Mouse (Mus musculus) thymus, postnatal 25 days (tissue): ENCODE data around the gene Nbl1.
A peak's percentile ranks its signal among the peaks of the same experiment; 100 is the strongest.

Source experiments
- DNase-seq: peaks from one replicate; pipeline ENCODE4 v3.0.0; 2022

Gene Nbl1

DNA sequence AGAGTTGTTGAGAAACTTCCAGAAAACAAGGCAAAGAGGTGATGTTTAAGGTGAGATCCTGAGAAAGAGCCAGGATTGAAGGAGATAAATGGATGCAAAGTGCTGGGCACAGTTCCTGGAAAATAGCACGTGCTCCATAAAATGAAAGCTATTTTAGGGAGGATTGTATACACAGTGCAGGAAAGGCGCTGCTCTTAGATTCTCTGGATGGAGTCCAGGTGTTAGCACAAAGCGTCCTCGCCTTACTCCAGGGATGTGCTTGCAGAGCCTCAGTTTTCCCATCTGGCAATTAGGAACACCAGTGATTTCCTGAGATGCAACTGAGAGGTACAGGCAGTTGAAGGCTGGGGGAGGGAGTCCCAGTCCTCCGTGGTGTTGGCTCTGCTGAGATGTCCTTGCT lies 3.4 kb upstream of the Nbl1 start:
- no peak for DNase-seq

DNA sequence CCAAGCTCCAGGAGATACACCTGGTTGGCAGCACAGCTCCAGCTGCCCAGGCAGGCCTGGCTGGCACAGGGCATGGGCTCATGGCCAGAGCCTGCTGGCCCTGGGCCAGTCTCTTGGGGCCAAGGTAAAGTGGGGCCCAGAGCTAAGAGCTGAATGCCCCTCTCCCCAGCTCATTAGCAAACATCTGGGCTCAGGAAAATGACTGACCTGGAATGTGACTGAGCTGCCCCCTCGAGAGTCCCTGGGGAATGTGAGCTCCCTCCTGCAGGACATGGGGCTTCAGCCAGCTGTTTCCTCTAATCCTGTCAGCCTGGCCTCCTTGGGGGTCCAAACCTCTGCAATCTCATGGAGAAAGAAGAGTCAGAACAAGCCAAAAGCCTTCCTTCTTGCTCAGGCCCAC lies 2.6 kb upstream of the Nbl1 start:
- no peak for DNase-seq

DNA sequence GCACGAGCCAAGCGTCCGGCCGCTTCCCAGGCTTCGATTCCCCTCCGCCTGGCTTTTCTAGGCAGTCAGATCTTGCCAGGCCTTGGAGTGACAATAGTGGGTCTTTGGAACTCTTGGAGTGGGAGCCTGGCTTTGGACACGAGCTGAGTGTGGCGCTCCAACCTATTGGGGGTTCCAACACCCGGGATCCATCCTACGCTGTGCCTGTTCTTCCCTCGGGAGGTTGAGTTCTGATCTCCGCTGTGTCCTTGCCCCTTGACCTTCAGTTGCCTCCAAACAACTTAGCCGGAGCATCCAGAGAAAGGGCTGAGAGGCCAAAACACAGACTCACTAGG lies 370 bp upstream of the Nbl1 start:
- DNase-seq, result no peak

DNA sequence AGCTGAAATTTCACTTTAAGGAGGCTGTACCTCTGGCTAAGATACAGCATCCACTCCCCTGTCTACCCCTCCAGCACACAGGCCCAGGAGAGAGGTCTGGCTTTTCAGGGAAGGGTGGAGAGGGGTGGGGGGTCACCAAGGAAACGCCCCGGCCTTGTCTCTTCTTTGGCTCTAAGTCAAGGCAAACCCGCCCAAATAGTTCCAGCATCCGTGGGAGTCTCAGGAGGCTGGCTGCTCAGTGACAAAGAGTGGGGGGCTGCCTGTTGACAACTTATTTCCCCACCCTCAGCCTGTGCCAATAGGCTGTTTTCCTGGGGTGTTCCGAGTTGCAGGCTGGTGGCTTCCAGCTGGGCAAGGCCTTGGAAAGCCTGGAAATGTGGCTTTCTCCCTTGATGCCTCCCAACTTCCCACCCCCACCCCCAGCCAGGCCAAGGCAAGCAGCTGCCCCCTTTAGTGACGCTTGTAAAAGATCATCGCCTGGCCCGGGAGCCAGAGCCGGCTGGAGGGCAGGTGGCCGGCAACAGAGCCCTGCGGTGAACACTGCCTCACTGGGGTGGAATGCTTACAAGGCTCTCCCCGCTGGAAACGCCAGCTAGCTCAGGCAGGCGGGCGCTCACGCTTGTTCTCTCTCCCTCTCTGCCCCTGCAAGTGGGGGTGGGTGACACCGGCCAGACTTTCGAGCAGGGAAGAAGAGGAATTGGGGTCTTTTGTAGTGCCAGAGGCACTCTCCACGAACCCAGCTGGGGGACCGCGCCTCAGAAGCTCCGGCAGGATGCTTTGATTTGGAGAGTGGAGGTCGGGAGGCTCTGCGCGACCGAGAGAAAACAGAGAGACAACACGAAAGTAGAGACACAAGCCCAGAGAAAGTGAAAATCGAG lies 1.1 kb downstream of the Nbl1 start:
- no peak for DNase-seq

DNA sequence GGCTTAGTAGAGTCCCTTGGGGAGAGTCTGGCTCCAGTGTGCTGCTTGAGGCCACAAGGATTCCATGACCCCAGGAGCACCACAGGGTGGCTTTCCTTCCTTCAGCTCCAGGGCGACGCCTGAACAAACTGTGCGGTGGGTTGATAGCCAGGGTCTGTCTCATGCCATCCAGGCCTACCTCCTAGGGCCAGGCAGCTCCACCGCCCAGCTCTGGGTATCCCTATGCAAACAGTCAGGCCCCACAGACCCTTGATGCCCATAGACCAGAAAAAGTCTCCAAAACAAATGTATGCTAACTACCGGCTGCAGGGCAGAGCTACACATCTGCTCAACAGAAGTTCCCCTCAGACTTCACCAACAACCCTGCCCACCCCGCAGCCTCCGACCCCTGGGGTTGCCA lies 1.7 kb downstream of the Nbl1 start:
- DNase-seq, result no peak

DNA sequence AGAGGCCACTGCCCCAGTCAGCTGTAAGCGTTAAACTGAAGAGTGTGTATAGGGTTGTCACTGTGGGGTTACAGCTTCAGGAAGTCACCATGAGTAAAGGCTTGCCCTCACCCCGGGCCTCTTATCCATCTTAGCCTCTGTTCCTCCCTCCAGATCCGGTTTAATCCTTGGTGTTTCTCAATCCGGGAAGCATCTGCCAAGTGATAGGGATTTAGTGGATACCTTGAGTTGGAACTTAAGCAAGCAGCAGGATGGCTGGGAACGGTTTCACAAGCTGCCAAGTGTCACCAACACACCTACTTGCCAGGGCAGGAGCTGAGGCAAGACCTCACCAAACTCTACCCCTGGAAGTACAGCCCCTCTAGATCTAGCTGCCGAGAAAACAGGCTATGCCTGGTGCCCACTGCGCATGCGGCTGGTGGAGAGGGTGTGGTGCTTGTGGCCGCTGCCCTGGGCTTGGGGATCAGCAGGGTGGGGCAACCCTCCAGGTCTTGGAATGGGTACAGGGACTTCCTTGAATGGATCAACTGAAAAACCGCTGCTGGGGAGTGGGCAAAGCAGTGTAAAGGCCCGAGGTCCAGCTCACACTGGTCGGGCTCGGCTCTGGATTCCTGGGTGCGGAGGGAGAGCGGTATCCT lies 2.4 kb downstream of the Nbl1 start:
- no peak for DNase-seq

DNA sequence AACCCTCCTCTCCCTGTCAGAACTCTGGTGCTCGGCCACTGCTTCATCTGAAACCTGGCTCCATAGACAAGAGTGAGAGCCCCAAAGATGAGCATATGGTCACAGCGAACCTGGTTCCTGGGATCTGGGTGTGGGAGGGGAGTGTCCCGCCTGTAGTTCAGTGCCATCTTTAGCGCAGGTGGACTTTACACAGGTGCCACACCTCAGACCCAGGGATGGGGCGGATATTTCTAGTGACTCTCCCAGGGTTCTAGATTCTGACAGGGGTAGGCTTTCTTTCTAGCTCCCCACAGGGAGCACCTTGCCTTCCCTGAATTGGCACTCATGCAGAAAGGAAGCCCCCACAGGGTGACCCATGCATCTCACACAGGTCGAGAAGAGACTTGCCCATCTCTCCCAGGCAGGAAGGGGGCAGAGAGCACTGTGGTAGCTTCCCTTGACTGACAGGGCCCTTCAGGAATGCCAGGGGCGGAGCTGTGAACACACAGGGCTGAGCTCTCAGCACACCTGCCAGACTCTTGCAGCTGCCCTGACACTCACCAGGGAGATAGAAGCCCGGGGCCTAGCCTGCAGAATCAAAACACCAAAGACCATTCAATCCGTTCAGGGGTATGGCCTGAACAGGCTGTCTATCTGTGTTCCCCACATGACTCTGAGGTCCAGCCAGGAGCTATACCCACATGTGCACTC lies 3.7 kb downstream of the Nbl1 start:
- no peak for DNase-seq

DNA sequence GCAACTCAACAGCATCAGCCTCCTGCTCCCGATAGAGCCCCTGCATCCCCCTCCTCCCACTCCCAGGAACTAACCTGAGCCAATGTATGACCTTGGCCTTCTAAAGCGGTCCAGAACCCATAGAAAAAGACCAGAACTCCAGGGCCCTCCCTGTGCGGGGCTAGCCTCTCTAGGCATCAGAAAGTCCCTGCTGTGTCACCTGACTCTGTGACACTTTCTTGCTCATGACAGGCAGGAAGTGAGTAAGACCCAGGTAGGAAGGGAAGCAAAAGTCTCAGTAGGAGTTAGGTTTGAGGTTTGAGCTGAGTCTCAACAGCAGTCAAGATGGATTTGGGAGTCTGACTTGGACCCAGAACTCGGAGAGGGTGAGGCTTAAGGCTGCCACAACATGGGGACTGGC lies 5.8 kb downstream of the Nbl1 start:
- no peak for DNase-seq

DNA sequence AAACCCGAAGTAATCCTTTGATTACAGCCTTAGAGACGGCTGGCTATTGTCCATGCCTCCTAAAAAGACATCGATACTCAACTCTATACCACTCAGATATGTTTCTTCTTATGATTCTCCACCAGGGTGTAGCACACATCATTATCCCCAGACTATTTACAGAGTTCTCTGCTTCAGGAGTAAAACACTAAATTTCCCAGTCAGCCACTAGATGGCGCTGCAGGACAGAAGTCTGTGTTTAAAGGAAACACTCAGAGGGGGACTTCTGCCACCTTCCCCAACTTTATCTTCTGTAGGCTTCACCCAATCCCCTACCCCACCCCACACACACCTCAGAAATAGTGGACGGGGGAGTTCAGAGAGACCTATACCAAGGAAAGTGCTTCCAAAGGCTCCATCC lies 6.8 kb downstream of the Nbl1 start:
- peak; percentile 83 for DNase-seq

DNA sequence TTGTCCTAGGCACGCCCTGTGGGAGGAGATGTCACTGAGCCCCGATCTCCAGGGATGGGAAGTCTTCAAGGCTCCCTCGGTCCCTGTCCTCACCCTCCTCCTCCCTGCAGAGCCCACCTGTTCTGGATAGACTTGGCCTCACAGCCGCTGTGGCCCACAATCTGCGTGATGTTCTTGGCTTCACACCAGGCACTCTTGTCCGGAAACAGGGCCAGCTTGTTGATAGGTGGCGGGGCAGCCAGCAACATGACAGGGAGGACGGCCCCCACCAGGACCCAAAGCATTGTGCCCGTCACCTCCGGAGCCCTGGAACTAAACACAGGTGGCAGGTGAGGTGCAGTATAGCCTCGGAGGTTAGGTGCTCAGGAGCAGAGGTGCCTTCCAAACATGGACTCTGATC lies 7.5 kb downstream of the Nbl1 start:
- DNase-seq, result no peak

DNA sequence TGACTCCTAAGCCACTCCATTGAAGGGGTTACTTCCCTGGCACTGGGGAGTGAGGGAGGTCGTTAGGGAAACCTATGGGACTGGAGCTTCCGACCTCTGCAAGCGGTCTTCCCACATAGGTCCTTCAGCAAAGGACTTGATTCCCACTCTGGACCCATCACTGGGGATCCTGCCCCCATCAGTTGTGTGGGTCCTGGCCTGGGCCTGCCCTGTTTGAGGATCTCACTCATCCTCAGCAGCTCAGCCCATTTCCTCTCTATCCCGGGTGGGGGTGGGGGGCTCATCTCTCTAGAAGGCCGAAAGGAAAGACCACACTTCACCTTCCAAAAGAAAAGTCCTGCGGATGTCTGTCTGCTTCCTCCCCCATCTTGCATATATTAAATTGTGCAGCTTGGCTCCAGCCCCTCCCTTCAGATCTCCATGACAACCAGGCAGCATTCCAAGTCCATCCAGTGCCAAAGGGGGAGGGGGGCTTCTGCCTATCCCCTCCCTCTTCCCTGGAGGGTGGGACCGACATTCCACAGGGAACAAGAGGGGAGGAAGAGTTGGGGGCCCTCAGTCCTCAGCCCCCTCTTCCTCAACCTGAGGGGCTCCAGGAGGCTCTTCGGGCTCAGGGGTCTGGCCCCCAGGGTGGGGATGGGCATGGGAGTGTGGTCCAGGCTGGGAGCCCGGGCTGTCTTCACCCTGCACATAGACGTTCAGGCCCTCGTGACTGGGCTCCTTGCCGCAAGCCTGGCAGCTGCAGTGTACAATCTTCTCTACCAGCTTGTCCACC lies 9.8 kb downstream of the Nbl1 start:
- DNase-seq, result no peak

DNA sequence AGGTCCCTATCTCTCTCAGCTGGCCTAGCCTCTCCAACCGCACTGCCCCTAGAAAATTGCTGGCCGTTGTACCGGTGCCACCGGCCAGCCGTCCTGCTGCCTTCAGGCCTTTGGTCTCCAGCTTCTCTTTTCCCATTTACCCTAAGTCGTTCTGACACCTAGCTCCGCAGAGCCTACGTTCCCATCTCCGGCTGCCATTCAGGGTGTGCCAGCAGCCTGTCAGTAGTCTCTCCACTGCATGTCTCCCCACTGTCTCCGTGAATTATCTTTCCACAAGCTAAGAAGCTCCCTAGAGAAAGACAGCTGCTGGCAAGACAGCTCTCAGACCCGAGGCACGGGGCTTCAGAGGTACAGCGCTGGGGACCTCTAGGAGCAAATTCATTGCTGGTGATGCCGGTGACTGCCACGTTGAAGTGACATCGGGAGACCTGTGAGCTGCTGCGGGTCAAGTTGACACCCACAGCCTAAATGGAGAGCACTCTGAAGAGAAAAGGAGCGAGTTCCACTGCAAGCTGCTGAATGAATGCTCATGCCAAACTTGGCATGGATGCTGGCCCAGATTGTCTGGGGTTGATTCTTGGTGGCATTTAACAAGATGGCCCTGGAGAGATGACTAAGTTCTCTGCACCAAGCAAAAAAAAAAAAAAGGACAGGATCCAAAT lies 11.4 kb downstream of the Nbl1 start:
- DNase-seq, result no peak

DNA sequence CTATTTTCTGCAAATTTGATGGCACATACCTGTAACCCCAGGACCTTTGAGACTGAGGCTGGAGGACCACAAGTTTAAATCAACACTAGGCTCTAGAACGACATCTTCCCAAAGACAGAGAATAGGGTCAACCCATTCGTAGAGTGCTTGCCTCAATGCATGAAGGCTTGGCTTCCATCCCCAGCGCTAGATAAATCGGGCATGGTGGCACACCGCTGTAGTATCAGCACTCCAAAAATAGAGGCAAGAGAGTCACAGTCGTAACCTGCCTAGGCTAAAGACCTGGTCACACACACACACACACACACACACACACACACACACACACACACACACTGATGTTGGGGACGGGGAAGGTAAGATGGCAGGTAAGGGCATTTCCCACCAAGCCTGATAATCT lies 12.5 kb downstream of the Nbl1 start:
- DNase-seq, result no peak

DNA sequence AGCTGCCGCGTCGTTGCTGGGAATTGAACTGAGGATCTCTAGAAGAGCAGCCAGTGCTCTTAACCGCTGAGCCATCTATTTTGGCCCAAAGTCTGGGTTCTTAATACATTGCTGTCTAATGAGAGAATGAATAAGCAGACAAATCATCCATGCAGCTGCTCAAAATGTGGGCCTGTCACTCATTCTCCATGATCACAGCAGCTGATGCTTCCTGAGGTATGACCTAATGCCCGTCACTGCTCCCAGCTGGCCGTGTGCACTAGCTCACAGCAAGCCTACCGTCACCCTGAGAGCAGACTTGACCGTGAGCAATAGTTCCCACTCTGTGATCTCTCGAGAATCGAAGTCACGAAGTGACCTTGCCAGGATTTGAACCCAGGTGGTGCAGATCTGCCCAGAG lies 13.4 kb downstream of the Nbl1 start:
- DNase-seq, result no peak

DNA sequence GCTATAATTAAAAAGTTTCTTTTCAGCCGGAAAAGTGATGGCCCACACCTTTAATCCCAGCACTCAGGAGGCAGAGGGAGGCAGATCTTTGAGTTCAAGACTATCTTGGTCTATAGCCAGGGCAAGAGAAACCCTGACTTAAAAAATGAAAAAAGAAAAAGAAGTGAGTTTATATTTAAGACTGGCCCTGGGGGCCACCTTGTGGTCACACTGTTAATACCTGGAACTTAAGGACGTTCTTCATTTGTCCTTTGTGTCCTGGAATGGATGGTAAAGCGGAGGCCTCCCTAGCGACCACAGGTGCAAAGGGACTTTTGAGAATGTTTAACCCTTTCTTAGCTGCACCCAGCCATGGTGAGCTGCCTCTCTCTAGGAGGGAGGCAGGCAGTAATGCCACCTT lies 14.1 kb downstream of the Nbl1 start:
- DNase-seq, result no peak

DNA sequence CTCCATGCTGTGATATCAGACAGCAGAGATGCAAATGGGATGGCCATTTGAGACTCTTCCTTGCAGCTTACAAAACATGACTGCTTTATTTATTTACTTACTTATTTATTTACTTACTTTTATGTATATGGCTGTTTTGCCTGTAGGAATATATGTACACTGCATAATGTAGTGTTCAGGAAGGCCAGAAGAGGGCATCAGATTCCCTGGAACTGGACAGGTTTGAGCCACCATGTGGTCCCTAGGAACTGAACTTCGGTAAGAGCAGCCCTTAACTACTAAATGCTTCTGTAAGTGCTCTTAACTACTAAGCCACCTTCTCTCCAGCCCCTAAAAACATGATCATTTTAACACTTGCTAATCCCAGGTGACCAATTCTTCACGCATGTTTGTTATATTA lies 14.5 kb downstream of the Nbl1 start:
- no peak for DNase-seq

DNA sequence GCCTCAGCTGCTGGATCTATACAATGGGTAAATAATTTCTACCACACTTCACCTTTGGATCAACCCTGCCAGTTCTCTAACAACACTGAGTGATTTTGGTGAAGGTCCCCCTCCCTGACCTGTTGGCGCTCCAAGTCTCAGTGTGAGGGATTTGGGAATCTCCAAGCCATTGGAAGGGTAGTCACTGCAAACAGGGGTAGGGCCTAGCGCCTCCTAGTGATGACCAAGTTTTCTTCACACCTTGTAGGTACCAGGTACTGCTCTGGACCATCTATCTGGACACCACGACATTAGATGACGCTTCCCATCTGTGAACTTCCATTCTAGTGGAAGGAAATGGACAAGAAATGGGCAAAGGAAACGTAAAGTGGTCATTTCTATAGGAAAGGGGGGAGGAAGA lies 16.9 kb downstream of the Nbl1 start:
- no peak for DNase-seq

DNA sequence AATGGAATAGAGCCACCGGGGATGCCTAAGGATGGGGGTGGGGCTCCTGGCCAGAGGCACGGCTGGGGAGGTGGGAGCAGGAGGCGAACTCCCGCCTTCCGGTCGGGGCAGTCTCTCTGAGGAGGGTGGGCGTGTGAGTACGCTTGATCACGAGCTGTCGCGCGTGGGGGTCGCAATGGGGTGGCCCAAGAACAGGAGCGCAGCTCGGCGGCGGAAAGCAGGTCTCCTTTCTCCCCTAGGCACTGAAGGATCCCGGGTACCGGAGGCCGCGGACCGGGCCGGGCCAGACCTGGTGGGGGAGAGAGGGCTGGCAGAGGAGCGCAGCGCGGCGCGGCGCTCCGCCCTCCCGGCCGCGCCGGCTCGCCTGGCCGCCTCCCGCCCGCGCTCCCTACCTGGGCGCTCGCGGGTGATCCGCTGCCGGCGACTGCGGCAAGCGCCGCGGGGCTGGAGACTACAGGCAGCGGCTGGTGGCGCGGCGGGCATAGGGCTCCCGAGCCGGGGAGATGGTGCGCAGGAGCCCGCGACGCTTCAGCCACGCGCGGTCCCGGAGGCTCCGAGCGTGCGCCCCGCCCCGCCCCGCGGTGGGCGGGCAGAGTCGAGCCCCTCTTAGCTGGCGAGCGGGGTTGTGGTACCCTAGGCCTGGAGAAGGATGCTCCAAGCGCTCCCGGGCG lies 17.6 kb downstream of the Nbl1 start, which contains the start of gene Htr6:
Htr6 (minus strand) TSS at position 530 of the 671 bp plus-strand sequence.
- DNase-seq, result no peak

DNA sequence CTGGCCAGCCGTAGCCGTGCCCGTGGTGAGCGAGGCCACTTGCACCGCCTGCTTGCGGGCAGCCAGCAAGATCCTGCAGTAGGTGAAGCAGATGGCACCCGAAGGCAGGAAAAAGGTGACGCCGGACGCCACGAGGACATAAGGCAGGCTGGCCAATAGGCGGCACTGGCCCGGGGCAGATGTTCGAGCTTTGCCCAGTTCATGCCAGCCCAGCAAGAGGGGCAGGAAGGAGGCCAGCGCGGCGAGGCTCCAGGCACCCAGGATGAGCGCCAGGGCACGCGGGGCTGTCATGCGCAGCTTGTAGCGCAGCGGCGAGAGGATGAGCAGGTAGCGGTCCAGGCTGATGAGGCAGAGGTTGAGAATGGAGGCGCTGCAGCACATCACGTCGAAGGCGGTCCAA lies 18.7 kb downstream of the Nbl1 start:
- DNase-seq, result no peak

DNA sequence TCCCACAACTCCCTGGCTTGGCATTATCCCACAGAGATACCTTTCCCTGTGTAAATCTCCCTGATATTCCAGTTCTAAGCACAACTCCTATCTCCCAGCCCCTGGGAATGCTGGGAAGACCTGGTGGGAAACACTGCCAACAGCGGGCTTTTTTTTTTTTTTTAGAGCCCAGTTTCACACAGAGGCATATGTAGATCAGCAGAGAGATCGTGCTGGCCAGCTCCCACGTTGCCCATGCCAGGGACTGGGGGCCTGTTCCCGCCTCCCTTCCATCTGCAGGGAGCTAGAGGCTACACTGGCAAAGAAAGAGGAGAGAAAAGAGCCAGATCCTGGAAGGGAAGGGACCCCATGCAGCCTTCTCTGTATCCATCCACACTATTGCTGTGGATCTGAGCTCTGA lies 24.5 kb downstream of the Nbl1 start:
- DNase-seq, result no peak

DNA sequence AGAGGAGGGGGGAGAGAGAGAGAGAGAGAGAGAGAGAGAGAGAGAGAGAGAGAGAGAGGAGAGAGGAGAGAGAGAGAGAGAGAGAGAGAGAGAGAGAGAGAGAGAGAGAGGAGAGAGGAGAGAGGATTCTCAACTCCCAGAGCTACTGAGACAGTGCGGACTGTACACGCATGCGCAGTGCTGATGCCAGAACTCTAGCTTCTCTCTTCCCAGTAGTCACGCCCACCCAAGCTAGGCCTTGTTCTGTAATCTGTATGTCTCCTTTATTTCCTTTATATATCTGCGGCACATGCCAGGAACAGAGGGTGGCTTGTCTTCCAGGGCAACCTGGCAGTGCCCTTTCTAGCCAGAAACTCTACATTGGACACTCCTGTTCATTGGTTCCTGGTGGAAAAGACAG lies 28.0 kb downstream of the Nbl1 start:
- DNase-seq, result no peak

DNA sequence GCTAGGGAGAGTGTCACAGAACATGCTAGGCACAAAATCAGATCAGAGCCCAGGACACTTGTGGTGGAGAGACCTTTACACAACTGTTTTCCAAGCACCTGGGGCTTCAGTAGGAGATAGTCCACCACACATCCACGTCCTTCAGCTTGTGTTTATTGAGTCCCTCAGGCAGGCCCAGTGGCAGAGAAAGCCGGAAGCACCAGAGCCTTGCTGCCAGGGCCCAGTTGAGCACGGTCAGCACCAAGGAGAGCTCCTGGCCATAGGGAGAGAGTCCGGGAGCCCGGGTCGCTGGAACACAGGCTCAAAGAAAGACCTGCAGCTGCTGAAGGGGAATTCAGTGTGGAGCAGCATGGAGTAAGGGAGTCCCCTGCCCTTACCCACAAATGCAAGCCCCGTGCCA lies 33.2 kb downstream of the Nbl1 start:
- no peak for DNase-seq
